Mouse (Mus musculus) forebrain, embryonic 12.5 days (tissue): ENCODE data around the gene Ahcyl2. TPM values are rescaled to one million over a fixed set of nuclear protein-coding genes. Genes with fewer than 3 reads are reported as not detected.
A peak's percentile ranks its signal among the peaks of the same experiment; 100 is the strongest.

Experiments used
- ATAC-seq: fragments of 200-750 bp; cut with Nextera tagmentation; 2 replicates; pipeline ENCODE4 v1.8.0; 2017; ENCODE audit warnings: moderate TSS enrichment; ENCODE audit not compliant: low FRiP score
- H3K27ac ChIP-seq: fragments of 300-500 bp; sonication (generic); 2 replicates; pipeline ENCODE4 v1.5.1; 2016; ENCODE audit warnings: mild to moderate bottlenecking
- H3K27me3 ChIP-seq: fragments of 300-500 bp; sonication (generic); 2 replicates; pipeline ENCODE4 v1.6.1; 2016; ENCODE audit warnings: mild to moderate bottlenecking
- H3K36me3 ChIP-seq: fragments of 300-500 bp; sonication (generic); replicated peaks from 2 replicates; pipeline ENCODE4 v1.6.1; 2016; ENCODE audit warnings: mild to moderate bottlenecking
- H3K4me1 ChIP-seq: fragments of 300-500 bp; sonication (generic); 2 replicates; pipeline ENCODE4 v1.6.1; 2016
- H3K4me2 ChIP-seq: fragments of 300-500 bp; sonication (generic); 2 replicates; pipeline ENCODE4 v1.6.1; 2016; ENCODE audit warnings: mild to moderate bottlenecking, moderate library complexity
- H3K4me3 ChIP-seq: fragments of 300-500 bp; sonication (generic); replicated peaks from 2 replicates; pipeline ENCODE4 v1.5.1; 2016; ENCODE audit warnings: mild to moderate bottlenecking
- H3K9ac ChIP-seq: fragments of 300-500 bp; sonication (generic); 2 replicates; pipeline ENCODE4 v1.6.1; 2016; ENCODE audit warnings: mild to moderate bottlenecking
- H3K9me3 ChIP-seq: fragments of 300-500 bp; sonication (generic); 2 replicates; pipeline ENCODE4 v1.6.1; 2016
- WGBS: fragments of 180-500 bp; shearing (Covaris S2); methylation state at CpG from one replicate; pipeline ENCODE4 v1.1.7; 2016; 5-methylcytosine and 5-hydroxymethylcytosine counted together
- polyA plus RNA-seq: library from polyadenylated mRNA; unstranded; fragments of >200 nt; fragmentation: Nextera tagmentation; extraction: Ambion mirVana; gene quantifications from 2 replicates; pipeline ENCODE4 v1.2.1, GENCODE M21; 2016

The Ahcyl2 gene
- polyA plus RNA-seq, 1 experiment from 2014 or later = 18.6 TPM

DNA sequence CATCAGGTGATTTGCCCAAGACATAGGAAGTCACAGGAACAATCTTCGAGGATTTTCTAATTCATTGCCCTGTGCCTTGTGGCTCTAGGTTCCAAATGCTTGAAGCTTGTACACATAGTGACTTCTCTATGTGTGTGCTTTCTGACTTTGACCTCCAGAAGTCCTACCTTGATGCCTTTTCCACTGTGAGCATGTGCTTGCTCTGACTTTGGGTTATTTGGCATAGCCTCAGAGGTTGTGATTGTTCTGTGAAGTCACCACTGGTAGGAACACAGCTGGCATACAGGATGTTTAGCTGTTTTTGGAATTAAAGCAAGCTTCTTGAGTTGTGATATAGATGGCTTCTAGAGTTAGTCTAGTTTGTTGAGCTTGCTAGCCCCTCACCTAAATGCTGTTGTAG lies 82.3 kb downstream of the Ahcyl2 start:
- H3K4me2 ChIP-seq = no peak overlapping the region
- H3K36me3 ChIP-seq = no peaks in the 10 kb centered on the region
- no peak for ATAC-seq

DNA sequence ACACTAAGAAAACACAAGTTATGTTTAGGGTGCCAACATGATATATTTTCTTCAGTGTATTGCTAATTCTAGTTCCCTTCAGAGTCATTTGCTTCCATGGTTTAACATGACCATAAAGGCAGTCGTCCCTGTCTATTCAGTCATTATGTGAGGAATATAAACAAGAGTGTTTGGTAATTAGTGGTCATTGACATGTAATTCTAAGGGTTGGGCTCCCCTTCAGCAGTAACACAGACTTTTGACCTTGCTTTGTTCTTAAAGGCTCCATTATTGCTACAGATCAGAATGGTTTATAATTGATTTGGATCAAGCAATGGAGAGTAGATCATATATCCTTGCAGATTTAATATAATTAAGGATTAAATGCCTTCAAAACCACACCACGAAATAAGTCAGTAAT lies 82.9 kb downstream of the Ahcyl2 start:
- Histone ChIP-seq H3K9me3 (no peaks in the 10 kb centered on the region), H3K4me2 (no peak overlapping the region), H3K4me1 (peaks cover 6% of the 10 kb centered on the region; the same call in 1 of the 2 replicates), H3K36me3 (no peaks in the 10 kb centered on the region), H3K9ac (no peak overlapping the region), H3K4me3 (no peak overlapping the region), H3K27ac (no peak overlapping the region), H3K27me3 (no peaks in the 10 kb centered on the region)
- ATAC-seq = no peak
- 64% methylated on average over 2 of the region's 2 CpGs for WGBS

More for the DNA sequence above, 82.3 kb downstream of the Ahcyl2 start:
- no peaks in the 10 kb centered on the region for H3K27me3 ChIP-seq
- H3K27ac ChIP-seq = no peak overlapping the region
- peaks cover 6% of the 10 kb centered on the region; the same call in 1 of the 2 replicates for H3K4me1 ChIP-seq
- H3K9me3 ChIP-seq = no peaks in the 10 kb centered on the region
- H3K9ac ChIP-seq = no peak overlapping the region
- 88% methylated on average over 1 of the region's 1 CpGs for WGBS
- H3K4me3 ChIP-seq = no peak overlapping the region

GRCm38 (mm10) chr6:29851873-29852272 lies 84.1 kb downstream of the Ahcyl2 start:
- no peak overlapping the region for H3K4me3 ChIP-seq
- H3K4me1 ChIP-seq = peaks cover 6% of the 10 kb centered on the region; the same call in 1 of the 2 replicates
- no peaks in the 10 kb centered on the region for H3K36me3 ChIP-seq
- H3K9ac ChIP-seq = no peak overlapping the region
- H3K27ac ChIP-seq = no peak overlapping the region
- WGBS = 89% methylated on average over 3 of the region's 3 CpGs
- ATAC-seq = no peak
- no peaks in the 10 kb centered on the region for H3K9me3 ChIP-seq
- H3K27me3 ChIP-seq = no peaks in the 10 kb centered on the region
- H3K4me2 ChIP-seq = no peak overlapping the region

- Histone ChIP-seq H3K27ac (no peak overlapping the region), H3K27me3 (no peaks in the 10 kb centered on the region), H3K4me2 (peak overlapping the region; percentile 15; the same call in 1 of the 2 replicates), H3K9me3 (no peaks in the 10 kb centered on the region), H3K4me3 (no peak overlapping the region), H3K36me3 (no peaks in the 10 kb centered on the region), H3K4me1 (peaks cover 6% of the 10 kb centered on the region; the same call in 1 of the 2 replicates), H3K9ac (no peak overlapping the region)
- ATAC-seq = peak; percentile 70
- 40% methylated on average over 12 of the region's 12 CpGs for WGBS
Observed at GRCm38 (mm10) chr6:29853213-29853899, 85.5 kb downstream of the Ahcyl2 start.

DNA sequence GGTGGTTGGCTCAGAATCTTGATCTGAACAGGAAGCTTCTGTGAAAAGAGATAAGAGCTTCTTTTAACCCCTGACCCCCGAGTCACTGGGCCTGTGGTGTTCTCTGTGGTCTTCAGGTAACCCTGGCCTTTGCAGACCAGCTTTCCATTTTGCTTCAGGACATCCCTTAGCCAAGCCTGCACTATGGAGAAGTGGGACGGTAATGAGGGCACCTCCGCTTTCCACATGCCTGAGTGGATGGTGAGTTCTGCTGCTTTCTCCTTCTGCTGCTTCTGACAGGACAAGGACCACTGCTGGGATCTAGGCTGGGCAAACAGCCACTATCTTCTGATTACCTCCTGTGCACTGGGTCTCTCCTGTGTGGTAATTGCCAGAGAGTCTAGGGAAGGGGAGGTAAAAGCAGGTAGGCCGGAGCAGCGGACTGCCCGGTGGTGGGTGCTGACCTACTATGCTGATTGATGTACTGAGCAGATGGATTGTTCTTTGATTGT lies 86.1 kb downstream of the Ahcyl2 start:
- ATAC-seq = no peak
- Histone ChIP-seq H3K27ac (no peak overlapping the region), H3K4me3 (no peak overlapping the region), H3K9me3 (no peaks in the 10 kb centered on the region), H3K4me1 (peaks cover 6% of the 10 kb centered on the region; the same call in 1 of the 2 replicates), H3K9ac (no peak overlapping the region), H3K36me3 (no peaks in the 10 kb centered on the region), H3K4me2 (no peak overlapping the region), H3K27me3 (no peaks in the 10 kb centered on the region)
- WGBS = 91% methylated on average over 6 of the region's 6 CpGs

DNA sequence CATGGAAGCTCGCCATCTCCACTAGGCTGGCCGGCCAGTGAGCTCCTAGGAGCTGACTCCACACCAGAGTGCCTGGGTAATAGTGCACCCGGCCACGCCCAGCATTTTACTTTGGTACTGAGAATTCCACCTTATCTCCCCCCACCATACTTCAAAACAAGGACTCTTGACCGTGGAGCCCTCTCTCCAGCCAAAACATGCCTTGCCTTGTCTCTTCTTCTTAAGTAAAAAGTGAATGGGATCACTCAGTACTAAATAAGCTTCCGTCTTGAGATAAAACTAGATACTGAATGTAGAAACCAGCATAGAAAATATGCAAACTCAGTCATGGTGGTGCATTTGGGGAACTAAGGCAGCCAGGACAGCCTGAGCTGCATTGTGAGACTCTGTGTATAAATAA lies 90.8 kb downstream of the Ahcyl2 start:
- no peaks in the 10 kb centered on the region for H3K36me3 ChIP-seq
- H3K27me3 ChIP-seq = no peaks in the 10 kb centered on the region
- H3K4me3 ChIP-seq = no peak overlapping the region
- 86% methylated on average over 6 of the region's 6 CpGs for WGBS
- ATAC-seq = no peak
- 0 out of 2 replicates have a peak, but pooled peaks cover 5% of the 10 kb centered on the region for H3K4me1 ChIP-seq
- no peak overlapping the region for H3K4me2 ChIP-seq
- no peaks in the 10 kb centered on the region for H3K9me3 ChIP-seq
- no peak overlapping the region for H3K27ac ChIP-seq
- H3K9ac ChIP-seq = no peak overlapping the region

GRCm38 (mm10) chr6:29859344-29859743 lies 91.5 kb downstream of the Ahcyl2 start:
- Histone ChIP-seq H3K9ac (no peak overlapping the region), H3K4me1 (0 out of 2 replicates have a peak, but pooled peaks cover 5% of the 10 kb centered on the region), H3K4me3 (no peak overlapping the region), H3K27me3 (no peaks in the 10 kb centered on the region), H3K27ac (no peak overlapping the region), H3K36me3 (no peaks in the 10 kb centered on the region), H3K4me2 (no peak overlapping the region), H3K9me3 (no peaks in the 10 kb centered on the region)
- 49% methylated on average over 4 of the region's 4 CpGs for WGBS
- ATAC-seq = no peak

DNA sequence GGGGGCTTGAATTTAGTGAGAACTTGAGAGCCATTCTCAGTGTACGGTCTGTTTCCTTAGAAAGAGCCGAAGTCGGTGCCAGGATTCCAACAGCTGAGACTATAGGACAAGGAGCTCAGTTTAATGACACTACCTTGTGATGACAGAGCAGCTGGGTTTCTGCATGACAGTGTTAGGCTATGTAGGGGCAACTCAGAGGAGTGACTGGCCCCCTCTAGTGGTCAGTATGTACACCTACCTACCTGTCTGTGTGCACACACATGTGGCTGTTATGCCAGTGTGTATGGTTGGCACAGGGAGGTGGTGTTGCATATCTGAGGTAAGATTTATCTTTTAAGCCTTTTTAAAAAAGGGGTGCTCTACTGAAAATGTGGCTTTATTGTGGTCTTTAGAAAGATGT lies 92.4 kb downstream of the Ahcyl2 start:
- WGBS = 84% methylated on average over 3 of the region's 3 CpGs
- Histone ChIP-seq H3K27ac (no peak overlapping the region), H3K9me3 (no peaks in the 10 kb centered on the region), H3K4me3 (no peak overlapping the region), H3K4me2 (no peak overlapping the region), H3K4me1 (0 out of 2 replicates have a peak, but pooled peaks cover 5% of the 10 kb centered on the region), H3K9ac (no peak overlapping the region), H3K27me3 (no peaks in the 10 kb centered on the region), H3K36me3 (no peaks in the 10 kb centered on the region)
- ATAC-seq = no peak

GRCm38 (mm10) chr6:29864926-29865325 lies 97.1 kb downstream of the Ahcyl2 start:
- ATAC-seq = no peak

DNA sequence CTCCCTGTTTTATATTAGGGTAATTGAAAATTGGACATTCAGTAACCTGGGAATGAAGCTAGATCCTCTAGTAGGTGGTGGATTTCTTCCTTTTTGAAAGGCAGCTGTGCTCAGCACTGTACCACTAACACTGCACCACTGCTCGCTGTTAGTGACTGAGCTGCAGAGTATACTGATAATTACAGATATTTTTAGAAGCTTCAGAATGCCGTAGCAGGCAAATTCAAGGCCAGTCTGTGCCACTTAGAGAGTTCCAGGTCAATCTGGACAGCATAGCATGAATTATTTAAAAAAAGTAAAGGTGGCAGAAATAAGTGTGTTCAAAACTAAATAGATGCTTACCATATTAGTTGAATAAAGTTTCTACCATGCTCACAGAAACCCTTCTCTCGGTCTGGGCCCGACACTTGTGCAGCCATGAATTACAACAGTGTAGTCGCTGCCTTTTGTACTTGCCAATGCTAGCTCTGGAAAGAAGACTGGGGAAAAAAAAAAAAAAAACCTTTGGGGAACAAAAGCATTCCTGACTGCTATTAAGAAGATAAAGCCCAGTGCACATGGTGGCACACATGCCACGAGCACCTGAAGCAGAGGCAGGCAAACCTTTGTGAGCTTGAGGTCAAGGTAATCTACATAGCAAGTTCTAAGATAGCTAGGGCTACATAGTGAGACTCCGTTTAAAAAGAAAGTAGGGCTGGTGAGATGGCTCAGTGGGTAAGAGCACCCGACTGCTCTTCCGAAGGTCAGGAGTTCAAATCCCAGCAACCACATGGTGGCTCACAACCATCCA lies 99.3 kb downstream of the Ahcyl2 start:
- 67% methylated on average over 9 of the region's 9 CpGs for whole genome bisulfite sequencing
- H3K4me1 ChIP-seq = peaks cover 10% of the 10 kb centered on the region; the same call in 1 of the 2 replicates
- H3K9ac ChIP-seq = no peak overlapping the region
- H3K36me3 ChIP-seq = 0 out of 2 replicates have a peak, but pooled peaks cover 4% of the 10 kb centered on the region
- no peaks in the 10 kb centered on the region for H3K9me3 ChIP-seq
- no peak for ATAC-seq
- H3K4me3 ChIP-seq = no peak overlapping the region
- H3K27me3 ChIP-seq = no peaks in the 10 kb centered on the region
- H3K27ac ChIP-seq = no peak overlapping the region
- H3K4me2 ChIP-seq = no peak overlapping the region

More at GRCm38 (mm10) chr6:29864926-29865325, 97.1 kb downstream of the Ahcyl2 start:
- Histone ChIP-seq H3K9ac (no peak overlapping the region), H3K9me3 (no peaks in the 10 kb centered on the region), H3K4me3 (no peak overlapping the region), H3K4me2 (no peak overlapping the region), H3K27ac (no peak overlapping the region), H3K27me3 (no peaks in the 10 kb centered on the region), H3K4me1 (peaks cover 4% of the 10 kb centered on the region; the same call in 1 of the 2 replicates), H3K36me3 (no peaks in the 10 kb centered on the region)
- WGBS = 95% methylated on average over 2 of the region's 2 CpGs

DNA sequence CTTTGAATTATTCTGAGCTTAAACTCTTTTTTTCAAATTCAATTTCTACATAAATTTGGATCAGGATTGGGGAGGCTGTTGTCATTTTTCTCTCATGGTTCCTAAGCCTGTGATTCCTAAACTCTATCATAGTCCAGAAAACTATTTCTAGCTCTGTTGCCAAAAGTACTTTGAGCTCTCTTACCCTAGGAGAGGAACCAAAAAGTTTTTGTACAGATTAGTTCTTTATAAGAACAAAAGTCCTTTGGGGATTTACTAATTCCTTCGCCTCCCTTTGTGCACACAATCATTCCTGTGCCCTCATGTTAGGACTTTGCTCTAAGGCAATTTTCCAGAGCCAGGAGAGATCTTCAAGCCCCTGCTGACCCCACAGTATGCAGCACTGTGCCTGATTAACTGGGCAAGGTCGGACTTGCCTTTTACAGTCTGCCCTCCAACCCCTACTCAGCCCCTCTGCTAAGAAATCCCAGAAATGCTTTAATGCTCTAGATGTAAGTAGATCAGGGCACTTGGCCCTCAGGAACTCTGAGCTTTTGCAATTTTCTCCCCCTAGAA lies 100.6 kb downstream of the Ahcyl2 start:
- H3K27ac ChIP-seq = no peak overlapping the region
- 60% methylated on average over 2 of the region's 2 CpGs for WGBS

DNA sequence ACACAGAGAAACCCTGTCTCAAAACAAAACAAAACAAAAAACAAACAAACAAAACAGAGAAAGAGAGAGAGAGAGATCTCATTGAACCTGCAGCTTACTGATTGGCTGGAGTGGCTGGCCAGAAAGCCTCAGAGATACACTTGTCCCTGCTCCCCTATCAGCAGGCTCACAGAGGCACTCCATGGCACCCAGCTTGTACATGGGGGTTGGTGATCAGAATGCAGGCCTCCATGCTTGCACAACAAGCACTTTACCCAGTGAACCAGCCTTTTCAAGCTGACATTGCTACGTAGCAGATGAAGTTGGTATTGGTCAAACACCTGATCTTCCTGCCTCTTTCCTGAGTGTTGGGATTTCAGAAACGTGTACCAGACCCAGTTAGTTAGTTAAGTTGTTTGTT lies 105.8 kb downstream of the Ahcyl2 start:
- H3K36me3 ChIP-seq = peaks cover 8% of the 10 kb centered on the region; the same call in 1 of the 2 replicates
- no peak overlapping the region for H3K27ac ChIP-seq
- no peak overlapping the region for H3K4me2 ChIP-seq
- H3K4me1 ChIP-seq = peaks cover 10% of the 10 kb centered on the region; the same call in 1 of the 2 replicates
- no peak overlapping the region for H3K9ac ChIP-seq
- H3K9me3 ChIP-seq = no peaks in the 10 kb centered on the region
- WGBS = 82% methylated on average over 2 of the region's 2 CpGs
- H3K4me3 ChIP-seq = no peak overlapping the region
- no peak for ATAC-seq
- no peaks in the 10 kb centered on the region for H3K27me3 ChIP-seq

More for the DNA sequence above, 100.6 kb downstream of the Ahcyl2 start:
- H3K9ac ChIP-seq = no peak overlapping the region
- ATAC-seq = no peak
- 0 out of 2 replicates have a peak, but pooled peaks cover 4% of the 10 kb centered on the region for H3K36me3 ChIP-seq
- no peaks in the 10 kb centered on the region for H3K27me3 ChIP-seq
- no peaks in the 10 kb centered on the region for H3K9me3 ChIP-seq
- H3K4me2 ChIP-seq = no peak overlapping the region
- no peak overlapping the region for H3K4me3 ChIP-seq
- H3K4me1 ChIP-seq = peaks cover 10% of the 10 kb centered on the region; the same call in 1 of the 2 replicates
